Mouse (Mus musculus): ENCODE results near the gene Gm4969.
"Not testable (repeated sequence)": the region's sequence is repeated elsewhere in the genome, so short reads cannot be mapped to it uniquely, and the experiment has no call there.

The Gm4969 gene

DNA sequence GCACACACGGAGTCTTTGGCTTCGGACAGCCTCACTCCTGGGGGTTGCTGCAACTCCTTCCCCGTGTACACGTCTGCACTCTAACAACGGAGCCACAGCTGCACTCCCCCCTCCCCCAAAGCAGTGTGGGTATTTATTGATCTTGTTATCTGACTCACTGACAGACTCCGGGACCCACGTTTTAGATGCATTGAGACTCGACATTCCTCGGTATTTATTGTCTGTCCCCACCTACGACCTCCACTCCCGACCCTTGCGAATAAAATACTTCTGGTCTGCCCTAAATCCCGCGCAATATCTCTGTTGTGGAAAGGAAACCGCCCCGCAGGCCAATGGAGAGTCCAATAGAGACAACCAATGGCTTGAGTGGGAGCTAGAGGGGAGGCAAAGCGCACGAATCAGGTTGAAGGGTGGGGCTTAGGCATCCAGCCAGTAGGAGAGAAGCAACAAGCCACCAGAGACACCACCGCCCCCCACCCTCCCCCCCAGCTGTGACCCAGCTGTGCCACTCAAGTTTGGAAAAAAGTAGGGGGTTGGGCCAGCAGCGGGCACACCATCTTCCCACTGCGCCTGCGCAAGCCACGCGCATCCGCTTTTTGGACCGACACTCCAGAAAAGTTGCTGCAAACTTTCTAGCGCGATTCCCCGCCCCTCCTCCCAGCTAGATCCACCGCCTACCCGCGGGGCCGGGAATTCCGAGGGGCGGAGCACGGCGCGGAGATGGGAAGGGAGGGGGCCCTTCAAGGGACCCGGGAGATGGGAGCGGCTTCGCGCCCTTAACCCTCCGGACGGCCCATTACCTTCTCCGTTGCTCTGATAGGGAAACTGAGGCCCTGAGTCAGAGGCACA is 24.4 kb downstream of the Gm4969 start:
- peak; percentile 98 for DNase-seq (ENCODE audit: low spot score)

DNA sequence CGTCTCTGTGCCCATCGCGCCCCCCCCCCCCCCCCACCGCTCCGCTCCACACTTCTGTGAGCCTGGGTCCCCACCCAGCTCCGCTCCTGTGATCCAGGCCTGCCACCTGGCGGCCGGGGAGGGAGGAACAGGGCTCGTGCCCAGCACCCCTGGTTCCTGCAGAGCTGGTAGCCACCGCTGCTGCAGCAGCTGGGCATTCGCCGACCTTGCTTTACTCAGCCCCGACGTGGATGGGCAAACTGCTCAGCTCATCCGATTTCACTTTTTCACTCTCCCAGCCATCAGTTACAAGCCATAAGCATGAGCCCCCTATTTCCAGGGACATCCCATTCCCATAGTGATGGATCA is 25.0 kb downstream of the Gm4969 start:
- DNase-seq (ENCODE audit: low spot score), result peak; percentile 86

DNA sequence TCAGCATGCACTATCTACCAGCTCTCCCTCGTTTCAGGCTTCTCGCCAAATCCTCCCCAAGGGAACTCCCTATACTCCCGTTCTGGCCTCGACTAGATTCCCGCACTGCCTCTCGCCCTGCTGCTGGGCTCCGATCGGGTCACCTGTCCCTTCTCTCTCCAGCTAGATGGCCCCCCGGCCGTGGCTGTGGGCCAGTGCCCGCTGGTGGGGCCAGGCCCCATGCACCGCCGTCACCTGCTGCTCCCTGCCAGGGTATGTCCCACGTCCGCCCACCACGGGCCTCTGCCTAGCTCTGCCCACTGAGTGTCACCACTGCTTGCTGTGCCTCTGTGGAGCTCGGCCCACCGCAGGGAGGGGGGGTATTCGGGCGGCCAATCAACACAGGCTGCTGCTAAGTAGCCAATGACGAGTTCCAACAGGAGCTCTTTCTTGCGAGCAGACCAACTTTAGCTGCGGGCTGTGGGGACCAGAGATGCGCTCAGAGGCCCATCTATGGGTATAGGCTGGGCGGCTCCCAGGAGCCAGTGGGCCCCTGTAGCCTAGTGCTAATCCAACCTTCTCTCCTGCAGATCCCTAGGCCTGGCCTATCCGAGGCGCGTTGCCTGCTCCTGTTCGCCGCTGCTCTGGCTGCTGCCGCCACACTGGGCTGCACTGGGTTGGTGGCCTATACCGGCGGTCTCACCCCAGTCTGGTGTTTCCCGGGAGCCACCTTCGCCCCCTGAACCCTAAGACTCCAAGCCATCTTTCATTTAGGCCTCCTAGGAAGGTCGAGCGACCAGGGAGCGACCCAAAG is 25.6 kb downstream of the Gm4969 start:
- peak; percentile 69 for DNase-seq (ENCODE audit: low spot score)

DNA sequence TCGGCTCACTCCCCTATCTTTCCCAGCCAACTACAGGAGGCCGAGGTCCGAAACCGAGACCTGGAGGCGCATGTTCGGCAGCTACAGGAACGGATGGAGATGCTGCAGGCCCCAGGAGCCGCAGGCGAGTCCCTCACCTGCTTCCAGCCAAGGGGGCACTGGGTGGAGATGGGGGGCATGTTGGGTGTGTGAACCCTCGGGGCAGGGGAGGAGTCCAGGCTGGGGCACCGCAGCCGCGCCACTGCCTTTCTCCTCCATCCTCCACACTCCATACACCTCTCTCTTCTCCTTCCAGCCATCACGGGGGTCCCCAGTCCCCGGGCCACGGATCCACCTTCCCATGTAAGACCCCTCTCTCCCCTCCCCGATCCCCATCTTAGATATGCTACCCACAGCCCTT is 26.3 kb downstream of the Gm4969 start:
- no peak for DNase-seq (ENCODE audit: low spot score)

DNA sequence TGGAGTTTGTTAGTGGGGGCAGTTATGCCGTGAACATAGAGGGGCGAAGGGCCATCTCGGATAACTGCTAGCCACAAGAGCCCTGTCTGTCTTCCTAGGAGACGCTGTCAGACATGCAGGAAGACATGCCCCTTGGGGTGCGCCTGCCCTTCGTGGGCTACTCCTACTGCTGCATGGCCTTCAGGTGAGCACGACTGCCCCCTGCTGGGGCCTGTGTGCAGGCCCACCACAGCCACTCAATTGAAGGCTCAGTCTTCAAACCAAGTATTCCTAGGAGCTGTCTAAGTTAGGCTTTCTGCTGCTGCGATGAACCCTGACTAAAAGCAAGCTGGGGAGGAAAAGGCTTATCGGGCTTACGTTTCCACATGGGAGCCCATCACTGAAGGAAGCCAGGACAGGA is 29.4 kb downstream of the Gm4969 start:
- peak; percentile 83 for DNase-seq (ENCODE audit: low spot score)

DNA sequence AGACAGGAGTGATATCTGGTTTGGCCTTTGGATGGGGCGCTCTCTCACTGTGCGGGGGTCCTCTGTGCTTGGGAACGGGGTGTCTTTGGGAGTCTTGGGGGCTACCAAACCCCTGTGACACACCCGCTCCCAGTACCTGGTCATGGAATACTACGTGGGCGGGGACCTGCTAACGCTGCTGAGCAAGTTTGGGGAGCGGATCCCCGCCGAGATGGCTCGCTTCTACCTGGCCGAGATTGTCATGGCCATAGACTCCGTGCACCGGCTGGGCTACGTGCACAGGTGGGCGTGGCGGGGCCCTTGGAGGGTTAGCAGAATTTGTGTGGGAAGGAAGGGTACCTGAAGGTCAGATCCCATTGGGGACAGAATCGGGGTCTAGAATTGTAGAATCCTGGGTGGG is 31.4 kb downstream of the Gm4969 start:
- no peak for DNase-seq (ENCODE audit: low spot score)

DNA sequence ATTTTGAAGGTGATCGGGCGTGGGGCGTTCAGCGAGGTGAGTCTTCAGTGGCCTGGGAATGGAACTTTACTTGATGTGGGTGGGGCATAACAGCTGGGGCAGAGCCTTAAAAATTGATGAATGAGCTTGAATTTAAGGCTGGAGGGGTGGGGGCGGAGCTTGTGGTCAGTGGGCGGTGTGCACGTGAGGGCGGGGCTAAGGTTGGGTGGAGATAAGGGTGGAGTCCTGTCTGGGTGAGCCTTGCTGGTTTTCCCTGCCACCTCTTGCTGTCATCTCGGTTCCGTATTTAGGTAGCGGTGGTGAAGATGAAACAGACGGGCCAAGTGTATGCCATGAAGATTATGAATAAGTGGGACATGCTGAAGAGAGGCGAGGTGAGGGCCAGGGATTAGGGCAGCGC is 32.1 kb downstream of the Gm4969 start:
- peak; percentile 38 for DNase-seq (ENCODE audit: low spot score)

DNA sequence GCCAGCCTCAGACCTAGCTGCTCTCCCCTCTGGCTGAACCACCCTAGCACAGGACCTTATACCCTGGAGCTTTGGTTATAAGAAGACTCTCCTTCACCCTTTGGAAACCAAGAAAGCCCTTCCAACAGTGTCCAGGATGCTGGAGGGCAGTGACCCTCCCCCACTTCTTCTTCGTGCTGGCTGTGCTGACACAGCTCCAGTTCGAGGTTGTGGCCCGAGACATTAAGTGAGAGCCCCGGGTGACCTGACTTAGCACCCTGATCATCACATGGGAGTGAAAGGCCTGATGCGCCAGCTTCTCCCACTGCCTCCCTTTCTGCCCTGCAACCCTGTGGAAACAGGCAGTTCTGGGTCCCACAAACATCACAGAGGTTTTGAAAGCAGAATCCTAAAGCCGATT is 32.7 kb downstream of the Gm4969 start:
- no peak for DNase-seq (ENCODE audit: low spot score)

DNA sequence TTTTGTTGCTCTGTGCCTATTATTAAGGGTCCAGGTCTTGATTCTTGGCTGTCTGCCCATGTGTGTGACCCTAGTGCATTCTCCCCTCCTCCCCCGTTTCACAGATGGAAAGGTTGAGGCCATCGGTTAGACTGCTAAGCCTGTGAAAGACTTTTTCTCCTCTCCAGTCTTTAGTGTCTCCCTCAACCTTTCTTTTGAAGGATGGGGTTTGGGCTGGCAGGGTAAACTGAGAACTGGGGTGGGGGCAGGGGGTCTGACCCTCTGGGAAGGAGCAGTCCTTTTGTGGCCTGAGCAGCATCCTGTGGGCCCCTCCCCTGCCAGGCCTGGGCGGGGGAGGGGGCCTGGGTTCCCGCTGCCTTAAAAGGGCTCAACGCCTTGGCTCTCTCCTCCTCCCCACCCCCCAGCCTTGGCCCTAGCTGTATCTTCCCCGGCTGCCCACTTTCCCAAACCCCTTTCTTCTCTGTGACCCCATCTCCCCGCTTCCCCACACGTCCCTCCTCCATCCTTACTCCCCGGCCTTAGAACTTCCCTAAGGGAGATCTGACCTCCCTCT is 33.2 kb downstream of the Gm4969 start:
- DNase-seq (ENCODE audit: low spot score), result no peak

DNA sequence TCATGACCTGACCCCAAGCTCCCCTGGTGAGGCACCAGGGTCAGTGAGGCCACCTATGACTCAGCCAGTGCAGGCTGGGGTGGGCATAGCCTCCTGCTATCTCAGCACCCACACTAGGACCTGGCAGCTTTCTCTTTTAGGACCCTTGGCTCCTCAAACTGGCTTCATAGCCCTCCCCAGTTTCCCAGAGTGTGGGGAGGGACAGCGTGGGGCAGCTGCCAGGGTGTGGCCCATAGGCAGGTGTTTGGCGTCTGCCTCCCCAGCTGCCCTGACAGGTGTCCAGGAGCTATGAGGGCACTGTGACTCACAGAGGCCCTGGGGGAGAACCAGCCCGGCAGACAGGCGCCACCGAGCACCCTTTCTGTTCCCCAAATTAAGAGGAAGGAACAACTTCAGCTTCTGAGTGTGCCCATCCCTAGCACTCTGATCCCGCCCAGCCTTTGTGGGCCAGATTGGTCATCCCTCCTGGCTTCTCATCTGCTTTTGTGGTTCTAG is 33.8 kb downstream of the Gm4969 start:
- DNase-seq (ENCODE audit: low spot score), result no peak

DNA sequence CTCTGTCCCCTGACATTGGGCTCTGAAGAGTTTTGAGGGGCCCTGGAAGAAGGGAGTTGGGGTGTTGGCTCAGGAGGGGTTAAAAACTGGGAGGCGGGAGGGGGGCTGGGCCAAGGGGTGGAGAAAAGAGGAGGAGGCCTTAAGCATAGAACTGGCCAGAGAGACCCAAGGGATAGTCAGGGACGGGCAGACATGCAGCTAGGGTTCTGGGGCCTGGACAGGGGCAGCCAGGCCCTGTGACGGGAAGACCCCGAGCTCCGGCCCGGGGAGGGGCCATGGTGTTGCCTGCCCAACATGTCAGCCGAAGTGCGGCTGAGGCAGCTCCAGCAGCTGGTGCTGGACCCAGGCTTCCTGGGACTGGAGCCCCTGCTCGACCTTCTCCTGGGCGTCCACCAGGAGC is 34.5 kb downstream of the Gm4969 start, which contains the start of gene Dmpk:
Gene Dmpk, plus strand, starts transcription at position 149 of the 400 bp plus-strand sequence.
- no peak for DNase-seq (ENCODE audit: low spot score)

DNA sequence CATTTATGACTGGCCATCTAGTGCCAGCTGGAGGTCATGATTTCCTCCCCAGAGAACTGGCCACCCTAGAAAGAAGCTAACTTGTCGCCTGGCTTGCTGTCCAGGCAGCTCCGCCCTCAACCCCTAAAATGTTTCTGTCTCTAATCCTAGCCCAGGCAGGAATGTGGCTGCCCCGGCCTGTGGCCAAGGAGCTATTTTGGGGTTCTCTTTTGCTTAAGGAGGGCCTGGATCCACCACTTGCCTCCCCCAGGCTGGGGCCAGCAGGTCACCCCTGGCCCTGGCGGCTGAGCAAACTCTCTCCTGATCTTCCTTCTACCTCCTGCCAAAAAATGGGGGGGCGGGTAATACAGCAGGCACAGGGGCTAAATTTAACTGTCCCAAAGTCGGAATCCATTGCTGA is 35.1 kb downstream of the Gm4969 start:
- no peak for DNase-seq (ENCODE audit: low spot score)

DNA sequence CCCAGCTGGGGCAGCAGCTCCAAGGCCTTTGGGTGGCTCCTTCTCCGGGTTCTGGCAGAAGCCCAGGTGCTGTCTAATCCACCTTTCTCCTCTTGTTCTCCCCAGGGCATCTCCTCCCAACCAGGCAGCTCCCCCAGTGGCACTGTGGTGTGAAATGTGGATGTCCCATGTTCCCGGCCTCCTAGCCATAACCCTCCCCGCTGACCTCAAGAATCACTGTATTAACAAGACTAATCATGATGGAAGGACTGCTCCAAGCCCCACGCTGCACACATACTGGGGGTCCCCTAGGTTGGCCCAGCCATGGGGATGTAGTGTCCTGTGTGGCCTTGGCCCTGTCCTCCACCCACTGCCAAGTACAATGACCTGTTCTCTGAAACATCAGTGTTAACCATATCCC is 36.0 kb downstream of the Gm4969 start:
- no peak for DNase-seq (ENCODE audit: low spot score)

DNA sequence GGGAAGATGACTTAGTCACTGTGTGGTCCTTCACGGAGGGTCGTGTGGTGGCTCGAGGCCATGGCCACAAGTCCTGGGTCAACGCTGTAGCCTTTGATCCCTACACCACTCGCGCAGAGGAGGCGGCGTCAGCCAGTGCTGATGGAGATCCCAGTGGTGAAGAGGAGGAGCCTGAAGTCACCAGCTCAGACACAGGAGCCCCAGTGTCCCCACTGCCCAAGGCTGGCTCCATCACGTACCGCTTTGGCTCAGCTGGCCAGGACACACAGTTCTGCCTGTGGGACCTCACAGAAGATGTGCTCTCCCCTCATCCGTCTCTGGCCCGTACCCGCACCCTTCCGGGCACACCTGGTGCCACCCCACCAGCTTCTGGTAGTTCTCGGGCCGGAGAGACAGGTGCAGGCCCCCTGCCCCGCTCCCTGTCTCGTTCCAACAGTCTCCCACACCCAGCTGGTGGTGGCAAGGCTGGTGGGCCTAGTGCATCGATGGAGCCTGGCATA is 37.7 kb downstream of the Gm4969 start:
- no peak for DNase-seq (ENCODE audit: low spot score)

DNA sequence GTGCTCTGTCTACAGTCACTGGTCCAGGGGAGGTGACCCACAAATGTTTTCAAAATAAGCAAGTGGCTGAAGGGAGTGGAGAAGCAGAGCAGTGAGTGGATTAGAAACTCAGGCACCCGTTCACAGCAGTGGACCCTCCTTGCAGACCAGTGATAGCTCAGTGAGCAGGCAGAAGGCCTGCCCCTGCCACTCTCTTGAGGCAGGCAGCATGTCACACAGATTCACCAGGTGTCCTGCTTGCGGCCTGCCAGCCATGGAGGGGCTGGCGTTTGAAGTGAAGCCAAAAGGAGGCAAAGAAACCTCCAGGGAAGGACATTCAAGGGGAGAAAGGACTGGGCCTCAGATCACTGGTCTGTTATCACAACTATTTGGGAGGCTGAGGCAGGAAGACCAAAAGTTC is 39.4 kb downstream of the Gm4969 start:
- no peak for DNase-seq (ENCODE audit: low spot score)

DNA sequence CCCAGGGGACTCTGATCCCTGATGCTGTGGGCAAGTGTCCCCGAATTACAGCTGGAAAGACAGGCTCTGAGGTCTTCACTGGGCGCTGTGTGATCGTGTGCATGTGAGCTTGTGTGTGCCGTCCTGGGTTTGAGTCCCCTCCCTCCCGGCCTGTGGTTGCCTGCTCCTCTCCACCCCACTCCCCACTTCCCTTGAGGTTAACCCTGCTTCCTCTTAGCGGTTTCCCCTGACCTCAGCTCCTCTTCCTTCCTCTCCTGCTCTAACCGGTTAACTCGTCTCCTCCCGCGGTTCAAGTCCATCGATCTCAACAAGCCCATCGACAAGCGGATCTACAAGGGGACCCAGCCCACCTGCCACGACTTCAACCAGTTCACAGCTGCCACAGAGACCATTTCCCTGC is 40.4 kb downstream of the Gm4969 start:
- DNase-seq (ENCODE audit: low spot score), result no peak

DNA sequence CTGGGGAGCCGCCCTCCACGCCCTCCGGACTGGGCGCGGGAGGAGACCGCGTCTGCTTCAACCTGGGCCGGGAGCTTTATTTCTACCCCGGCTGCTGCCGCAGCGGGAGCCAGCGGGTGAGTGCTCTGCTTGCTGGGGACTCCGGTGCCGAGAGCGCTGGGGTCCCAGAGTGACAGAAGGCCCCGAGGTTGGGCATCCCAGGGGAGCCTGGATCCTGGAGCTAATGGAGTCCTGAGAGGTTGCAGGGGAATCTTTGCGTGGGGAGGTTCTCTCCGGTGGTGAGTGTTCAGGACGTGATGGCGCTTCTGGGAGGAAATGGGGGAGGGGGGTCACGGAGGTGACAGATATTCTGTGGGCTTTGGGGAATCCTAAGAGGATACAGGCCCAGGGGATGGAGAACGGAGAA is 41.6 kb downstream of the Gm4969 start:
- DNase-seq (ENCODE audit: low spot score), result peak; percentile 34

DNA sequence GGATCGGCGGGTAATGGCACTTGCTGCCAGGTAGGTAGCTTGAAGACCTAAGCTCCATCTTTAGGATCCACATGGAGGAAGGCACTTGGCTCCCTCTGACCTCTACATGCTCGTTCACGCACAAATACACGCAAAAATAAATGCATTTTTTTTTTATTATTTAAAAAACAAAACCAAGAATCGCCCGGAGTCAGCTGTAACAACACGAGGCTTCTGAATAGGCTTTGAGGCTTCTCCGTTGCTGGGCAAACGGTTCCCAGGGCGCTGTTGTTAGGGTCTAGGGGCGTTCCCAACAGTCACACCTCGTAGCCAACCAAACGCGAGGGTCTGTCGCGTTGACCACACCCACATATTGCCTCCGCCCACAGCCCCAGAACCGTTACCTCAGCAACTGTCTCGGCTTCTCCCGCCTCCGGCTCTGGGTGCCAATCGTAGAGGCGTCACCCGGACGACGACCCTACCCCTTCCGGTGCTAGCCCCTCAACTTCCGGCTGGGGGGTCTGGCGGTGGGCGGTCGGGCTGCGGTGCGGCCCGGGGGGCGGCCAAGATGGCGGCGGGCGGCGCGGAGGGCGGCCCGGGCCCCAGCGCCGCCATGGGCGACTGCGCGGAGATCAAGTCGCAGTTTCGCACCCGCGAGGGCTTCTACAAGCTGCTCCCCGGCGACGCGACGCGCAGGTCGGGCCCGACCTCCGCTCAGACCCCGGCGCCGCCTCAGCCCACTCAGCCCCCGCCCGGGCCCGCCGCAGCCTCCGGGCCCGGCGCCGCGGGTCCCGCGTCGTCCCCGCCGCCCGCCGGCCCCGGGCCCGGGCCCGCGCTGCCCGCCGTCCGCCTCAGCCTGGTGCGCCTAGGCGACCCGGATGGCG is 42.2 kb downstream of the Gm4969 start, which contains the start of gene Dmwd:
Gene Dmwd, plus strand, starts transcription at position 505 of the 863 bp plus-strand sequence.
- peak; percentile 99 for DNase-seq (ENCODE audit: low spot score)

DNA sequence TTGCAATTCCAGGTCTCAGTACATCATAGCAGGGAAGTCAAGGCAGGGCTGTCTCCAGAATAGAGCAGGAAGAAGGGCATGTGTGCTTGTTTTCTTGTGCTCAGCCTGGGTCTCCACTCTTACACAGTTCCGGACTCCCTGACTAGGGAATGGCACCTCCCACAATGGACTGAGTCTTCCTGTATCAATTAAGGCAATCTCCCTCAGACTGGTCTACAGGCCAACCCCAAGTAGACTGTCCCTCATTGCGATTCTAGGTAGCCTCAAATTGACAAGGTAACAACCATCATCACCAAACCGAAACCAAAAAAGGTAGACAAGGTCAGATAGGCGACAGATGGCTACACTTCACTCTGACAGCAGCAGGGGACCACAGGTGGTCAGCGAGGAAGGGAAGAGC is 42.9 kb downstream of the Gm4969 start:
- DNase-seq (ENCODE audit: low spot score), result no peak

DNA sequence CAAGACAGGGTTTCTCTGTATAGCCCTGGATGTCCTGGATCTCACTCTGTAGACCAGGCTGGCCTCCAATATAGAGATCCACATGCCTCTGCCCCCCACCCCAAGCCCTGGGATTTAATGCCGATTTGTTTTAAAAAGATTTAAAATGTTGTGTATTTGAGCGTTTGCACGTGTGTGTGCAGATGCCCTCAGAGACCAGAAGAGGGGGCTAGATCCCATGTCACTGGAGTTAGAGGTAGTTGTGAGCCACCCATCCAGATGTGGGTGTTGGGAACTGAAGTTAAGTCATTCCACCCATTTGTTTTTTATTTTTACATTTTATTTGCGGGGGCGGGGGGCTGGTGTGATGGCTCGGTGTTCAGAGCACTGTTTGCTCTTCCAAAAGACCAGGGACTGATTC is 43.7 kb downstream of the Gm4969 start:
- DNase-seq (ENCODE audit: low spot score), result no peak

DNA sequence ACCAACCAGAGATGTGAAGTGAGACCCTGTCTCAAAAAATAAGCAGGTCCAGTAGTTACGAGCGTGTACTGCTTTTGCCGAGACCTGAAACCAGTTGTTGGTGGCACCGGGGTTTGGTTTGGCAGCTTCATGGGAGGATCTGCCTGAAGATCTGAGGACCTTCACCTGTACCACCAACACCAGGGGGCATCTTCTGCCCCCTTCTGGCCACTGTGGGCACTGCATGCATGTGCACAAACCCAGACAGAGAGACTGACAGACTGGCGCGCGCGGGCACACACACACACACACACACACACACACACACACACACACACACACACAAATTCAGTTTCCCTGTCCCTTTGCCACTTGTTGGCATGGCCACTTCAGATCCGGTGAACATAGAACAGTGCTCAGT is 44.7 kb downstream of the Gm4969 start:
- no peak for DNase-seq (ENCODE audit: low spot score)

DNA sequence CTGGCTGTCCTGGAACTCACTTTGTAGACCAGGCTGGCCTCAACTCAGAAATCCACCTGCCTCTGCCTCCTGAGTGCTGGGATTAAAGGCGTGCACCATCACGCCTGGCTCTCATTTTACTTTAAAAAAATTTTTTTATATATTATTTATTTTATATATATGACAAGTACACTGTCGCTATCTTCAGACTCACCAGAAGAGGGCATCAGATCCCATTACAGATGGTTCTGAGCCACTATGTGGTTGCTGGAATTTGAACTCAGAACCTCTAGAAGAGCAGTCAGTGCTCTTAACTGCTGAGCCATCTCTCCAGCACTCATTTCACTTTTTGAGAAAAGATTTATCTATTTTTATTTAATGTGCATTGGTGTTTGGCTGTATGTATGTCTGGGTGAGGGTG is 47.1 kb downstream of the Gm4969 start:
- DNase-seq (ENCODE audit: low spot score), result not testable (repeated sequence)

Data from retina, embryonic 14.5 days (tissue).